Mouse (Mus musculus) megakaryocyte, embryonic 14.5 days (primary cell): ENCODE results near the gene Cyp2u1.

Source experiments
- FLI1 ChIP-seq: IDR thresholded peaks from 2 replicates; pipeline ENCODE4 v1.6.1; 2012; ENCODE audit warnings: low read length, inconsistent platforms, mixed read lengths
- GATA1 ChIP-seq: IDR thresholded peaks from 3 replicates; pipeline ENCODE4 v1.6.1; 2012; ENCODE audit warnings: mixed read lengths, low read length, inconsistent platforms, borderline replicate concordance

DNA sequence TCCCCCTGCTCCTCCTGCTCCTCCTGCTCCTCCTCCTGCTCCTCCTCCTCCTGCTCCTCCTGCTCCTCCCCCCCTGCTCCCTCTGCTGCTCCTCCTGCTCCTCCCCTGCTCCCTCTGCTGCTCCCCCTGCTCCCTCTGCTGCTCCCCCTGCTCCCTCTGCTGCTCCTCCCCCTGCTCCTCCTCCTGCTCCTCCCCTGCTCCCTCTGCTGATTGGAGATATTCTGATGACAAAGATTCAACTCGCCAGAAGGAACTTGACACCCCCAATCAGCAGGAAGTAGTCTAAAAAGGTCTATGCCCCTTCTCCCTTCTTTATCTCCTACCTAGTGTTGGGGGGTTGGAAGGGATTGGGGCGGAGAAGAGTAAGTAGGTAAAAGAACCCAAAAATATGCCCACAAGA lies 15.2 kb upstream of the Cyp2u1 start:
- TF ChIP-seq GATA1: no peak
- TF ChIP-seq FLI1: no peak
